Mouse (Mus musculus) thymus, postnatal 25 days (tissue): ENCODE results near the gene Xpo4.

ENCODE experiments used
- DNase-seq: peaks from one replicate; pipeline ENCODE4 v3.0.0; 2022

Gene Xpo4

DNA sequence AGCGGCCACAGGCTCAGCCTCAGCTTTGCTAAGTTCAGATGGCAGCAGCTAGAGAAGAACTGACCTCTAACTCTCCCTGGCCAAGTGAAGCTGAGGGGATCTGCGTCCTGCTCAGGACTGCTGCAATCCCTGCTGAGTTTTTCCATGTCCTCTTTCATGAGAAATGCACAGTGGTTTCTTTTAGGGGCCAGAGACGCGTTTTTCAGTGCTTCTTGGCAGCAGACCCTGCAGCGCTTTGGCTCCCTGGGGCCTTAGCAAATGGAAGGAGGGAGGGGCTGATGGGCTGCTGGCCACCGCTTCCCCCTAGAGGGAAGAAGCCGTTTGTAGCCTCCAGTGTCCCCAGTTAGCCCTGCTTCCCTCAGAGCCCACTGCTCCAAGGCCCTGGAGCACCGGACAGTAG lies 130.3 kb downstream of the Xpo4 start:
- DNase-seq: no peak

- DNase-seq: no peak
Measured at GRCm38 (mm10) chr14:57534346-57534745, 130.9 kb downstream of the Xpo4 start.

DNA sequence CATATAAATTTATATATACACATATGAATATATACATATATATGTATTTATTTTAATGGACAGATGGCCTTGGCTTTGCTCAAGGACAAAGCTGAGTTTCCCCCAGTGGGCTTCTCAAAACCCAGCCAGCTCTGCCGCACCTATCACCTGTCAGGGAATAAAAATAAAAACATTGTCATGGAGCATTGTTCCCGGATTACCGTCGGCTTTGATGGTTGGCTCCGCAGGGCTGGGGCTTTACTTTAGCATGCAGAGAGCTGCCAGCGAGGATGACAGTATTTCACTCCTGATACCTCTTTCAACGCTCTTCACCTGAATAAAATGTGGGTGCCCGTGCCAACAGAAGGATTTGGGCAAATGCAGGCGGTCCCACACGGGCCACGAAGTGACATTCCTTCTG lies 131.4 kb downstream of the Xpo4 start:
- no peak for DNase-seq

DNA sequence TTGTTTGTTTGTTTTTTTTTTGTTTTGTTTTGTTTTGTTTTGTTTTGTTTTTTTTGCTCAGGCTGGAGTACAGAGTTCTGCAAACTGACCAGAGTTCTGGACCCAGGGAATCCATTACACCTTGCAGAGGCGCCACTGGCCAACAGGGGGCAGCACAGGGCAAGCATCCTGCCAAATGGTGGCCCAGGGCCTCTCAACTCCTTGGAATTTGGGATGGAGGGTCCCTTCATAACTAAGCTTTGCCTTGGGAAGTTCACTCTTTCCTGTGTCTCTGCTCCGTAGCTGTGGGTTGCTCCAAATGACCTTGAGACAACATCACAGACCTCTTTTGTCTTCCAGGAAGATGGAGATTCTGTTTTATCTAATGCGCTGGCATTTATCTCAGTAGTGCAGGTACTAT lies 132.0 kb downstream of the Xpo4 start:
- peak; percentile 27 for DNase-seq

GRCm38 (mm10) chr14:57532577-57532976 lies 132.7 kb downstream of the Xpo4 start:
- DNase-seq: no peak

GRCm38 (mm10) chr14:57529786-57530515 lies 135.3 kb downstream of the Xpo4 start:
- no peak for DNase-seq

GRCm38 (mm10) chr14:57529086-57529785 lies 136.0 kb downstream of the Xpo4 start:
- no peak for DNase-seq

DNA sequence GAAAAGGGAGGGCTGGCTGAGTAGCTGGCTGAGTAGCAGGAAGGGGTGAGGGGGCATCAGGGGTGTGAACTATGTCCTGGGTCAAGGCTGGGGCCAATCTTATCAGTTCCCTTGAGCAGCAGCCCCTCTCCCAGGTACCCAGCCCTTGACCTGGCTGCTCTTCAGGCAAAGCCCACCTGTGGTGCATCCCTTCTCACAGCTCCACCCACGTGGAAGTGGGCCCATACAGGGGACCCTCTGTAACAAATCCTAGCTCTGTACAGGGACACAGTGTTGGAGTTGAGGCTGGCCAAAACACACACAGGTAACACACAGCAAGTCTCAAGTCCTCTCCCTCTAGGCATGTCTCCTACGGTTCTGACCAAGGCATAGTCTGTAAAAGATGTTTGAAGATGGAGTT lies 137.6 kb downstream of the Xpo4 start:
- DNase-seq: no peak
